Mouse (Mus musculus) olfactory bulb, adult 2 months (tissue): ENCODE measurements around the gene Coro2a. TPM values are rescaled to one million over a fixed set of nuclear protein-coding genes. Genes with fewer than 3 reads are reported as not detected.

Experiments
- H3K27ac ChIP-seq: fragments of 200-500 bp; 2 replicates; pipeline ENCODE4 v1.5.1; 2012; ENCODE audit warnings: low read depth, low read length; ENCODE audit not compliant: insufficient read depth
- H3K4me1 ChIP-seq: fragments of 200-500 bp; 2 replicates; pipeline ENCODE4 v1.6.1; 2012; ENCODE audit warnings: low read length; ENCODE audit not compliant: control insufficient read depth, insufficient read depth
- H3K4me3 ChIP-seq: fragments of 200-500 bp; 2 replicates; pipeline ENCODE4 v1.5.1; 2012; ENCODE audit warnings: mild to moderate bottlenecking, low read depth, low read length, moderate library complexity; ENCODE audit not compliant: insufficient read depth
- CTCF ChIP-seq: fragments of 200-500 bp; IDR thresholded peaks from 2 replicates; pipeline ENCODE4 v1.5.1; 2012; ENCODE audit warnings: low read depth, mild to moderate bottlenecking, low read length, moderate library complexity; ENCODE audit not compliant: insufficient read depth
- POLR2A ChIP-seq: fragments of 200-500 bp; IDR thresholded peaks from 2 replicates; pipeline ENCODE4 v1.6.1; 2012; ENCODE audit warnings: mild to moderate bottlenecking, low read depth, low read length, moderate library complexity; ENCODE audit not compliant: insufficient read depth
- WGBS: fragments of 180-500 bp; shearing (Covaris S2); methylation state at CpG from one replicate; pipeline ENCODE4 v1.1.7; 2018; 5-methylcytosine and 5-hydroxymethylcytosine counted together
- polyA plus RNA-seq: library from polyadenylated mRNA; stranded (reverse); fragments of >200 nt; gene quantifications from 2 replicates; pipeline ENCODE4 v1.2.4, GENCODE M21; 2012; ENCODE audit warnings: low replicate concordance; ENCODE audit not compliant: missing spikeins, insufficient read depth, insufficient read length

Gene Coro2a
- polyA plus RNA-seq, 1 experiment = not detected

DNA sequence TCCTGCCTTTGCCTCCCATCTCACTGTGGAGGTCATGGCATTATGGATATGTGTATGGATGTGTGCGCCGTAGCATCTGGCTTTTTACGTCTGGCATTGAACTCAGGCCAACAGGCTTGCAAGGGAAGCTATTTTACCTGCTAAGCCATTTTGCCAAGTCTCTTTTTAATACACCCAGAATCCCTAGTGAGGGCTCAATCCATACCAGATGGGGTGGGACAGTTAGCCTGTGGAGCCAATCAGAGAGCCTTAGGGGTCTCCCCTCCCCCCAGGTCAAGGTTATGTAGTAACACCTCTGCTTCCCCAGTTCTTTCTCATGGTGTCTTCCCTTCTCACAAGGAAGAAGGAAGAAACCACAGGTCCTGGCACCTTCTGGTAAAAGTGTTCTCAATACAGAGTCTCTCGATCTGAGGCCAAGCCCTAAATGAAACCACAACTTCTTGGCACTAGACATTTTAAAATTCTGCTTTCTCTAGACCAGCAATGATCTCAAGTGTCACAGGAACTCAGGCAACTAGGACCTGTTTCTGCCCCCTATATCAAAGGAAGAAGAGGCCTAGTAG is 36.5 kb downstream of the Coro2a start:
- 96% methylated on average over 4 of the region's 4 CpGs for WGBS
- H3K4me1 ChIP-seq = peaks cover 4% of the 10 kb centered on the region; the same call in 1 of the 2 replicates
- H3K4me3 ChIP-seq = no peak overlapping the region
- no peak overlapping the region for H3K27ac ChIP-seq
- TF ChIP-seq POLR2A (no peak), CTCF (no peak)

- Histone ChIP-seq H3K4me1 (no peaks in the 10 kb centered on the region), H3K27ac (no peak overlapping the region), H3K4me3 (no peak overlapping the region)
- WGBS = 95% methylated on average over 4 of the region's 4 CpGs
- TF ChIP-seq CTCF (no peak), POLR2A (no peak)
Observed at GRCm38 (mm10) chr4:46564247-46564646, 37.8 kb downstream of the Coro2a start.

DNA sequence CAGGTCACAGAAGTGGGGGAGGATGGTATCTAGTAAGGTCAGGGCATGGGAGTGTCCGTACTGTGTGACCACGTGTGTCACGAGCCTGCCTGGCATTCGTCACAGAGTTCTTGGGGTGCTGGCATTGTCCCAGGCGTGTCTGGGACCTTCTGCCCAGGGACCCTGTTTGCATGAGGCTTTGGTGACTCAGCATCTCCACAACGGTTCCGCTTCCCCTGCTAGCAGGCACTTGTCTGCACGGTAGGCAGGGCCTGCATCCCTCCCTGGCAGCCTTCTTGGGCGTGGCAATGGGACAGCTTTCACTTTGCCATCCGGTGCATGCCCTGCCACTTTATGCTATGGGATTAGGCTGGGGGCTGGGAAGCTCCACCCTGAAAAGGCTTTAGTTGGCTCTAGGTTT is 38.2 kb downstream of the Coro2a start:
- Histone ChIP-seq H3K4me3 (no peak overlapping the region), H3K4me1 (no peaks in the 10 kb centered on the region), H3K27ac (no peak overlapping the region)
- WGBS = 73% methylated on average over 10 of the region's 10 CpGs
- TF ChIP-seq CTCF (no peak), POLR2A (no peak)

- TF ChIP-seq POLR2A = no peak
- TF ChIP-seq CTCF = no peak
- no peak overlapping the region for H3K4me3 ChIP-seq
- no peak overlapping the region for H3K27ac ChIP-seq
- 96% methylated on average over 14 of the region's 14 CpGs for WGBS
- no peaks in the 10 kb centered on the region for H3K4me1 ChIP-seq
Observed at GRCm38 (mm10) chr4:46562841-46563240, 39.2 kb downstream of the Coro2a start.

DNA sequence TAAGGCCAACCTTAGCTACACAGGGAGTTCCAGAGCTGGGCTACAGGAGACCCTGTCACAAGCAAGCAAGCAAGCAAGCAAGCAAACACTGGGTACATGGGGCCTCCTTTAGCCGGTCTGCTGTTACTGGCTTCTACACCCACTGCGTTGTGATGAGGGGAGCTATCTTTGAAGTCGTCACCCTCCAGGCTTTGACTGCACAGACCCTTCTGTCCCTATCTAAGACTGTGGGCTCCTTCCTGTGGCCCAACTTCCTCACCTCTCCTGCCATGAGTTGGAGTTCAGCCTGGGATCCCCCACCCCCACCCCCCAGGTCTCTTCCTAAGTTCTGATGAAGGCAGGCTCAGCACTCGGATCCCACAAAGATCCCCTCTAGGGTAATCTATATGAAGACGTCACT is 40.0 kb downstream of the Coro2a start:
- H3K4me1 ChIP-seq = no peaks in the 10 kb centered on the region
- 96% methylated on average over 5 of the region's 5 CpGs for WGBS
- H3K27ac ChIP-seq = no peak overlapping the region
- TF ChIP-seq POLR2A (no peak), CTCF (no peak)
- H3K4me3 ChIP-seq = no peak overlapping the region

DNA sequence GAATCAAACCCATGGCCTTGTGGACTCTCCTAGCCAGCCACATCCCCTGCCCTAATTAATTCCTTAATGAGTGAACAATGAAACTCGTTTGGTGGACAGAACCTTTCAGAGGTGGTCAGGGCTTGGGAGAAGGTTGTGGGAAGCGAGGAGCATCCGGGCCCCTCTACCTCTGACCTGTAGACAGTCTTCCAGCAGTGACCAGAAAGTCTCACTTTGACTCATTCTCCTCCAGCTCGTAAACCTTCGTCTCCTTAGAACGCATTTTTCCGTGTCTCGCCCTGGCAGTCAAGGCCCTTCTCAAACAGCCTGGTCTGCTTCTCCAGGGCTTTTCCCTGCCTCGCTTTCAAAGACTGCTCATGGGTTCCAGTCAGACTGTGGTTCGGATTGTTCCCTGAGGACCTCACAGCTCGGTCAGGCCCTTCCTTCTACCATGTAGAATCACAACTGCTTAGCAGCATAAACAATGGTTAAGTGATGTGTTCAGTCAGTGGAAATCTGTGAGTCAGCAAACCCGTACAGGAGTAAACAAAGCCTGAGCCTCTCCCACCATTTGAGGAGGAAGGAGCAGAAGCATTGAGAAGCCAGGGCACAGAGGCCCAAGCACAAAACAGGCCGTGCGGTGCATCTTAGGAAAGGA is 41.8 kb downstream of the Coro2a start:
- TF ChIP-seq CTCF (no peak), POLR2A (no peak)
- no peaks in the 10 kb centered on the region for H3K4me1 ChIP-seq
- no peak overlapping the region for H3K4me3 ChIP-seq
- H3K27ac ChIP-seq = no peak overlapping the region
- 75% methylated on average over 14 of the region's 14 CpGs for WGBS

DNA sequence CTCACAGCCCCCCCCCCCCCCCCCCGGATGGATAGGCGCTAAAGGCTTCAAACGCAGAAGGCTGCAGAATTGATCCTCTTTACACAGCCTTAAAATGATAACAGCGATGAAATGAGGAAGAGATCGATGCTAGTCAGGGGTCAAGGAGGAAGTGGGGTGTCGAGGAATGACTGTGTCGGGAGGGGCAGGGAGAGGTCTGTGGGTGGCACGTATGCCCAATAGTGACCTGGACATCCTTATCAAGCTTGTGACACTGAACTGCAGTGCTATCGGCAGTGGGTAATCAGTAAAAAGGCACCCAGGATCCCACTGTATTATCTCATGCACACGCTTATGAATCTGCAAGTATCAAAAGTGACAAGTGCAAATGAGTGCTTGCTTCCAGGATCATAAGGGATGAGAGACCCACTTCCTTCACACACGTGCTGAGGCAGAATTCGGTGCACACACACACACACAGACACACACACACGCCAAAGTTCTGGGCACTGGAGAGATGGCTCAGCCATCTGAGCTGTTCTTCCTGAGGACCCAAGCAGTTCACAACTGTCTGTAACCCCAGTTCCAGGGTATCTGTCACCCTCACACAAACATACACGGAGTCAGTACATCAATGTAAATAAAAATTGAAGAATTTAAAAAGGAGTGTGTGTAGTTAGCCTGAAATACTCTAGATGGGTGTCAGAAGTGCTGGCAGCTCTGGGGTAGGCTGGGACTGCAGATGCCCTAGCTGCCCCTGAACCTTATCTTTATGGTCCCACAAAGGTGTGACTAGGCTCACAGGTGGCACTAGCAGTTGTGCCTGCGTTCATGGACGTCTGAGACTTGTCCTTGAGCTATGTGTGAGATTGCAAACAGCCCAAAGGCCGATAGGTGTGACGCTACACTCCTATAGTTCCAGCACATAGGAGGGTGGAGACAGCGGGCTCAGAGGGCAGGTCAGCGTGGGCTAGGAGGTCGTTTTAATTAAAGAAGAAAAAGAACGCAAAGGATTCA is 43.0 kb downstream of the Coro2a start:
- Histone ChIP-seq H3K27ac (no peak overlapping the region), H3K4me1 (no peaks in the 10 kb centered on the region), H3K4me3 (no peak overlapping the region)
- no peak for TF ChIP-seq CTCF
- no peak for TF ChIP-seq POLR2A
- WGBS = 86% methylated on average over 22 of the region's 22 CpGs

GRCm38 (mm10) chr4:46556933-46557332 is 45.1 kb downstream of the Coro2a start:
- TF ChIP-seq POLR2A (no peak), CTCF (no peak)
- 95% methylated on average over 3 of the region's 3 CpGs for WGBS
- H3K4me1 ChIP-seq = no peaks in the 10 kb centered on the region
- no peak overlapping the region for H3K27ac ChIP-seq
- no peak overlapping the region for H3K4me3 ChIP-seq

DNA sequence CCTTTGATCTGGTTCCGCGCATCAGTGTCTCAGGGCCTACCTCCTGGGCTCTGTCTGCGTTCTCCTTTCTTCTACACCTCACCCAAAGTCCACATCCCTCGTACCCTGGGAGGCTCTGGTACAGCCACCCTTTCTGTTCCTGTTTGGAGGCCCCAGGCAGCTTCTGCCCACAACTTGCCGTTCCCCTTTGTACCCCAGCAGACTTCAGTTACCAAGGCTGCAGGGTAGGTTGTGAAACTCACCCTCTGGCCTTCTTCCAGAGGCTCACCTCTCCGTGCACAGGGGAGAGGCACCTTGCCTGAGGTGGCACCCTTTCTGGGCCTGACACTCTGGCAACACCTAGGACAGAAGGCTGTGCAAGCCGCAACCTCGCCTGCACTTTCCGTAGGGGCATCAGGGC is 46.2 kb downstream of the Coro2a start:
- Histone ChIP-seq H3K4me1 (no peaks in the 10 kb centered on the region), H3K27ac (no peak overlapping the region), H3K4me3 (no peak overlapping the region)
- 86% methylated on average over 9 of the region's 9 CpGs for WGBS
- TF ChIP-seq CTCF (no peak), POLR2A (no peak)
